Mouse (Mus musculus) lung, postnatal 4 days (tissue): ENCODE measurements around the gene Tmem143.
"Not testable (repeated sequence)": the region's sequence is repeated elsewhere in the genome, so short reads cannot be mapped to it uniquely, and the experiment has no call there.

ENCODE experiments used
- DNase-seq, 2 experiments: peaks; one replicate each; pipeline ENCODE4 v3.0.0; 2021

Gene Tmem143

GRCm38 (mm10) chr7:45896517-45897257 is at the start of gene Tmem143, which contains the start of gene Syngr4:
Gene Tmem143 (plus strand): TSS chr7:45896941.
Gene Syngr4 (minus strand): TSS chr7:45896714.
- DNase-seq: peak; percentile 98 to 99

- DNase-seq: no peak
These were observed 48.2 kb upstream of the Tmem143 start for GRCm38 (mm10) chr7:45848447-45849027.

DNA sequence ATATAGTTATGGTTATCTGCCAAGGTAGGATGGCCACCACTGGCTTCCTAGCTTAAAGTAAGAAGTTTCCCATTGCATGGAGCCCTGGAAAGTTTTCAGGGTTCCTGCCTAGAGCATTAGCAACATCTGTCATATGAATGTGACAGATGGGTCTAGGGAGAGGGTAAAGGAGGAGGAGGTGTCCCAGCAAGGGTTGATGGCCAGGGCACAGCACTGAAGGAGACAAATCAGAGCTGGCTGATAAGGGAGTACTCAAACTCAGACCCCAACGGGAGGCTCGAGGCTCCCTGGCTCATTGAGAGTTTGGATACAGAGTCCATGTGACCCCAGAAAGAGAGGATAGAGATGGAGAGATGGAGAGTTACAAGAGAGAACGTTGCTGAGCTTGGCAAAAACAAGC is 46.1 kb upstream of the Tmem143 start:
- DNase-seq: no peak

- DNase-seq: no peak
These were observed 43.7 kb upstream of the Tmem143 start for GRCm38 (mm10) chr7:45853089-45853488.

DNA sequence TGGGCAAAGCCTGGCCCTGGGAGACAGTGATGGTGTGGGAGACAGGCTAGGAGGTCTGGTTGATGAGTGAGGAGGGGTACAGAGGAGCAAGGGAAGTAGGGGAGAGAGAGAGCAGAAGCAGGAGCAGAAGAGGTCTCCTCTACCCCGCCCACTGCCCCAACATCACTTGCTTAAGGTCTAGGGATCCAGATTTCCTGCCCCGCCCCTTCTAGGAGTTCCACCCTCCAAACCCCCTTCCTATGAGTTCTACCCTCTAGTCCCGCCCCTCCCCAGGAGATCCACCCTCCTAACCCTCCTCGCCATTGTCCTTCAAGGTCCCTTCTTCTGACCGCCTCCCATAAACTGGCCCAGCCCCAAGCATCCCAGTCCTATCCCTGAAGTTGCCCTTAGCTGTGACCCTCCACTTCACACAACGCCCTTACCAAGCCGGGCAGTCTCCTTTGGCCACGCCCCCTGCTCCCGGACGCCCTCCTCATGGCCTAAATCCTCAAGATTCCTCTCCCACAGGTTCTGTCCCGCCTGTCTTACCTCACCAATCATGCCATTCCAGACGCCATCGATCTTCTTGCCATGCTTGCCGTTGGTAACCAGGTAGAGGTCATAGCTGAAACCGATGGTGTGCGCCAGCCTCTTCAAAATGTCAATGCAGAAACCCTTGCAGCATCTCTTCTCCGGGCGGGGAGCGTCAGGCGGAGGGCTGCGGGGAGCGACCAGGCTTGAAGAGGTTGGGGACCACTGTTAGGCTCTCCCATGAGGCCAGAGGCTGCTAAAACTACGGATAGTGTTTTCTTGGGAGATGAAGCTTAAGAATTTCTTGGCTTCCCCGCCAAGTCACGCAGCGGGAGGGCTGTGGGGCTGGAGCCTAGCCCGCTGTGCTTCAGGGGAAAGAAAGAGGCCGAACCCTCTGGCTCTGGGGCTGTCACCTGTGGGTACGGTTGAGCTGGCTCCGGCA is 39.5 kb upstream of the Tmem143 start:
- DNase-seq: peak; percentile 35 to 36

GRCm38 (mm10) chr7:45859008-45859407 is 37.7 kb upstream of the Tmem143 start:
- peak; percentile 31 to 50 for DNase-seq

DNA sequence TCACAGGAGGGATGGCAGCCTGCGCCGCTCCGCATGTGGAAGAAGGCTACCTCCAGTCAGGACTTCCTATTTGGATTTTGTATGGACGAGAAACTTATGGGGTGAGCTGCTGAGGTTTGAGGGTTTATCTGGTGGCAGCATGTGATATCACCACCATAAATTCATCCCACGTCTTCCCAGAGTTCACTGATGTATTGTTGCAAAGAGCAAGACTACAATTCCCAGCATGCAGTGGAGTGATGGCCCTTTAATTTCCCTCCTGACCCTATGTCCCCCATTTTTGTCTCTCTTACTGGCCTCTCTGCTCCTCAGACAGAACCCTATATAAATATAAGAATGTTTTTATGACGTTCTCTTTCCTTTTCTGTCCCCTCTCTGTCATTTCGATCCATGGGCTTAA is 33.9 kb upstream of the Tmem143 start:
- no peak for DNase-seq

GRCm38 (mm10) chr7:45864435-45864834 is 32.3 kb upstream of the Tmem143 start:
- peak in 1 of 2 experiments; percentile 51 for DNase-seq

DNA sequence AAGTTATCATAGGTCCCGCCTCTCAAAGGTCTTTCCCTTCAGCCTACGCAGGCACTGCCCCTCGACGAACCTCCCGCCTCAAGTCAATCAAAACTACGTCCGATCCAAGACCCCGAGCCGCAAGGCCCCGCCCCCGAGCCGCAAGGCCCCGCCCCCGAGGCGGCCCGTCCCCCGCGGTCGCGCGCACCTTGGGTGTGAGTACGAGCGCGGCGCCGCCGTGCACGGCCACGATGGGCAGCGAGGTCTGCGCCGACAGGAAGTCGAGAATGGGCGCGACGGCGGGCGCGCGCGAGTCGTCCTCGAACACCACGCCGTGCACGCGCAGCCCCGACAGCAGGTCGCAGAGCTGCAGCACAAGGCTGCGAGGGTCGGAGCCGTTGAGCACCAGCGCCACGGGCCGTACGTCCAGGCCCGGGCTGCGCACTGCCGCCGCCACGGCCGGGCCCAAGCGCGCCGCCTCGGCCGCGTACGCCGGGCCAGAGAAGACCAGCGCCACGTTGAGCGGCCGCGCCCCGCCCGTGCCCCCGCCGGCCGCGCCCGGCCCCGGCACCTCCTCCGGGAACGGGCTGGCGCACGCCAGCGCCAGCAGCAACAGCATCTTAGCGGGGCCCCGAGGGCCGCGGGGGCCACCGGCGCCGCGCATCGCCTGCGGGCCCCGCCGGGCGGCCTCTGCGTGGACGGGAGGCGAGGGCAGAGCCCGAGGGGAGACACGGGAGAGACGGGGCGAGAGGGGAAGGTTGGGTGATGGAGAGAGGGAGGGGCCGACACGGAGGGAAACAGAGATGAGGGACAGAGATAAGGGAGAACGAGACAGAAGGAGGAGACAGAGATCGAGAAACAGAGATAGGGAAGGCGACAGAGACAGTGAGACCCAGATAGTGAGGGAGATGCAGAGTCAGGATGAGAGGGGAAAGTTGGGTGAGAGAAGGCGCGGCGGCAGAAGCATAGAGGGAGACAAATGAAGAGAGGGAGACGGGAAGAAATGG is 30.5 kb upstream of the Tmem143 start:
- DNase-seq: peak; percentile 96 to 98

DNA sequence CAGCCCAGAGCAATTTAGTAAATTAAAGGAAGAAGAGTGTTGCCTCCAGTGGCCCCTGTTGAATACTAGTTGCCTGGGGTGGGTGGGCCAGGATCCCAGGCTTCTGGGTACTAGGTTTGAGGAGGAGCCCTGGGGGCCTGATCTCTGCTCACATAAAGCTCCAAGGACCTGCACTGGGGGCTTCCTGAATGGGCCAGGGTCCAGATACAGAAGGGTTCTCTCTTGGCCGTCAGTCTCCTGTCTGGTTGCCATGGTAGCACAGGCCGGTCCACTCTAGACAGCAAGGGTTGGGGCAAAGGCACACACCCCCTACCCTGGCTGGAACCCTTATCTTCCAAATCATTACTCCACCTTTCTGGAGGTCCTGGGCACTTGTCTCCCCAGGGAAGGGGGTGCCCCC is 28.9 kb upstream of the Tmem143 start:
- no peak for DNase-seq

GRCm38 (mm10) chr7:45869107-45869670 is 27.6 kb upstream of the Tmem143 start:
- no peak for DNase-seq

DNA sequence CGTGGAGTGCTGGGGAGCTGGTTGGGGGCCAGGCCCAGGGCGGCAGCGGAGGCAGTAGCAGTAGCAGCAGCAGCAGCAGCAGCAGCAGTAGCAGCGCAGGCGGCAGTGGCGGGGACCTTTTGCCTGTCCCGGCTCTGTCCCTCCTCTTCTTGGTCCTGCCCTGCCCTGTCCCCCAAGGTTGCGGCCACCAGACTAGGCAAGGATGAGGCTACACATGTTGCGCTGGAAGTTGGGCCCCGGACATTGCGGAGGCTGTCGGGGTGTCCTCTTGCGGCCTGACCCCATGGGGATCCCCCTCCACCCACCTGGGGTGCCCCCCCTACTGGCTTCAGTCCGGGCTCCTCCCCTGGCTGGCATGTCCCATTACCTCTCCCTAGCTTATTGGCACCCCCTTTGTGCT is 27.0 kb upstream of the Tmem143 start:
- DNase-seq: peak in 1 of 2 experiments; percentile 33

GRCm38 (mm10) chr7:45870282-45871058 is 26.3 kb upstream of the Tmem143 start:
- peak in 1 of 2 experiments; percentile 33 for DNase-seq

GRCm38 (mm10) chr7:45872624-45873023 is 24.1 kb upstream of the Tmem143 start, which contains the start of gene Kdelr1:
Gene Kdelr1 (plus strand): TSS chr7:45872772.
- DNase-seq: peak; percentile 90 to 93

GRCm38 (mm10) chr7:45873061-45873947 is 23.4 kb upstream of the Tmem143 start:
- peak; percentile 70 to 75 for DNase-seq

DNA sequence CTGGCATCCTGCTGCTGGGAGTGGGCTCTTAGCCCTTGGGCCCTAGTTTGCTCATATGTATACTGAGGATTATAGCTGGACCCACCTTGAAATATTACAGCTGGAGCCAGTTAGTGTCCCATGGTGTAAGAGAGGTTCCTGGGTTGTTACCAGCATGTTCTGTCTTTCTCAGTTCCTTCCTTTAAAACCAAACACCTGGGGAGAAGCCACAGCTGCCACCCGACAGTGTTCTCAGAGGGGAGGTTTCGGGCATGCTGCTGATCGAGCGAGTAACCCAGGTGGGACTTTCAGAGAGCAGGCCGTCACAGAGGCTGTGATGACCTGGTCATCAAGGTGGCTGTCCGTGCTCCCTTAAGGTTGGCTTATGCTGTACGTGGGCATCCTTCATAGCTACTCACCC is 19.8 kb upstream of the Tmem143 start:
- DNase-seq: no peak

- DNase-seq: not testable (repeated sequence)
These were observed 18.5 kb upstream of the Tmem143 start, which contains the start of gene Grin2d for GRCm38 (mm10) chr7:45878278-45878677. Gene Grin2d (minus strand): TSS chr7:45878378.

GRCm38 (mm10) chr7:45880531-45880930 is 16.2 kb upstream of the Tmem143 start:
- no peak for DNase-seq

- DNase-seq: no peak
These were observed 15.7 kb upstream of the Tmem143 start for GRCm38 (mm10) chr7:45881011-45881410.

GRCm38 (mm10) chr7:45887246-45887645 is 9.5 kb upstream of the Tmem143 start:
- no peak for DNase-seq
